Mouse (Mus musculus) gastrocnemius, postnatal 36 days (tissue): ENCODE data around the gene Phospho2. TPM values are rescaled to one million over a fixed set of nuclear protein-coding genes. Genes with fewer than 3 reads are reported as not detected.
A peak's percentile ranks its signal among the peaks of the same experiment; 100 is the strongest.
"Not testable (repeated sequence)": the region's sequence is repeated elsewhere in the genome, so short reads cannot be mapped to it uniquely, and the experiment has no call there.

Source experiments
- DNase-seq, 2 experiments: peaks; one replicate each; pipeline ENCODE4 v3.0.0; 2022
- intact Hi-C: fragments of 180-260 bp; cut with DNase I; formaldehyde crosslinking; loops from one replicate; pipeline ENCODE4 v1.15.1; 2025
- long read RNA-seq, 2 experiments: library from polyadenylated mRNA; stranded (forward); transcript quantifications; one replicate each; pipeline ENCODE4 v2.0.0; 2021
- total RNA-seq, 2 experiments: library from RNA; stranded (reverse); gene quantifications; 2 replicates each; pipeline ENCODE4 v1.2.3; 2021

Phospho2 gene
- total RNA-seq = 10 to 100 TPM; 16.6 to 17.0 TPM
- long read RNA-seq, experiment 1, transcript Phospho2-201 (4 exons, 2,260 nt) = major isoform, 22 of 34 reads
- long read RNA-seq, experiment 1, partial matches to known transcripts = 0 of 34 reads
- long read RNA-seq, experiment 1, other reads (novel, unspliced or antisense) = 6 of 34 reads
- long read RNA-seq, experiment 2, transcript Phospho2-201 (4 exons, 2,260 nt) = major isoform, 19 of 34 reads
- long read RNA-seq, experiment 2, partial matches to known transcripts = 0 of 34 reads
- long read RNA-seq, experiment 2, other reads (novel, unspliced or antisense) = 12 of 34 reads

- intact Hi-C loops = loop anchor here (5.0 kb wide), 1 partner anchor 157 kb away; no protein-coding TSS in a partner anchor
- peak; percentile 92 to 99 for DNase-seq
Measured at GRCm38 (mm10) chr2:69789429-69790069, at the start of gene Phospho2, which contains the start of gene Ccdc173. Gene Phospho2, plus strand, starts transcription at chr2:69789623. Gene Ccdc173, minus strand, starts transcription at chr2:69789575.

GRCm38 (mm10) chr2:69745091-69745490 is 44.3 kb upstream of the Phospho2 start:
- DNase-seq = no peak
- intact Hi-C loops = no loop called here

GRCm38 (mm10) chr2:69760980-69761379 is 28.4 kb upstream of the Phospho2 start:
- no peak for DNase-seq
- intact Hi-C loops = no loop called here

GRCm38 (mm10) chr2:69763340-69763739 is 26.1 kb upstream of the Phospho2 start:
- intact Hi-C loops = no loop called here
- no peak for DNase-seq

- DNase-seq = no peak
- intact Hi-C loops = no loop called here
Measured at GRCm38 (mm10) chr2:69764716-69765115, 24.7 kb upstream of the Phospho2 start.

DNA sequence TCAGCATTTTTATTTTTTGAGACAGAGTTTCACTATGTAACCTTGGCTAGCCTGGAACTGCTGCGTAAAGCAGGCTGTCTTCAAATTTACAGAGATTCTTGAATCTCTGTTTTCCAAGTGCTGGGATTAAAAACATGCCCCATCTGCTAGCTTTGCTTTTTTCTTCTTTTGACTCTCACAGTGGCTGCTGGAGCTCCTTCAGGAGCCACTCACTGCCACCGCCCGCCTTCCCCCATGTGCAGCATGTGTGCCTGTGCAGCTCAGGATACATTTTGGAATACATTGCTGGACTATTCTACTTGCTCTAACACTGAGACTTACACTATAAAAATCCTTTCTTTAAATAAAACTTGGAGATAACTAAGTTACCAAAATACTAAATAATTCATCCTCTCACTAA is 16.1 kb upstream of the Phospho2 start:
- DNase-seq = no peak
- intact Hi-C loops = no loop called here

DNA sequence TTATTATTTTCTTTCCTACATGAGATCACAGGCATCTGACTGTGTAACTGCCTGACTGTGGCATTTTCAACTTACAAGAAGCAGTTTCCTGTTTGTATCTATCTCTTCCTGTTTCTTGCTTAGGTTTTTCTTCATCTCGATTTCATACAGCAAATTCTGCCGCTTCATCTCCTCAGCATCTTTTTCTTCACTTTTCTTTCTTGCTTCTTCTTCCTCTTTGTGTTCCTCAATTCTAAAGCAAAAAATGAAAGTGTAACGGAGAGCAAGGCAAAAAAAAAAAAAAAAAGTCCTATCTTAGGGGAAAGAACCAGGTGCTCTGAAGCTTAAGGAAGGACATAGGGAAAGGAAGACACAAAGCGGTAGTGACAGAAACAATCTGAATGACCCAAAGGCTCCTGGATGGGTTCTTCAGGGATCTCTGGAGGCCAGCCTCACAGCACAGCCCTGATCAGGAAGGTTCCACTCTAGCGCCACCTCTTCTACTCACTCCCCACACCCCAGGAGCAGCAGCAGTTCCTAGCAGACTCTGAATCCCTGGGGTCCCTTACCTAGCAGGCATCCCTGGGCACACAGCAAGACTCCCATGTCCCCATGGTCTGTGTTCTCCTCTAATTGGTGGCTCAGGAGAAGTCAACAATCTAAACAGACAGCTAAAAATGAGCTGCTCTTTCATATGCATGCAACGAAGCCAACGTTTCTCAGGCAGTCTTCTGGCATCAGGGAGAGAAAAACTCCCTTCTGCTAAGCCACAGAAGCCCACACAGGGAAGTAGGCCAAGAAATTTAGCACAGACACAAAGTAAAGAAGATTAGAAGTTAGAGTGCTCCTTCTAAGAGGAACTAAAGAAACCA is 11.2 kb upstream of the Phospho2 start:
- DNase-seq = no peak
- intact Hi-C loops = loop anchor here (5.0 kb wide), 1 partner anchor 141 kb away; no protein-coding TSS in a partner anchor

- DNase-seq = no peak
- intact Hi-C loops = loop anchor here (5.0 kb wide), 1 partner anchor 142 kb away; no protein-coding TSS in a partner anchor
Measured at GRCm38 (mm10) chr2:69778836-69779177, 10.6 kb upstream of the Phospho2 start.

- DNase-seq = no peak
- intact Hi-C loops = loop anchor here (5.0 kb wide), 1 partner anchor 157 kb away; no protein-coding TSS in a partner anchor
Measured at GRCm38 (mm10) chr2:69788974-69789373, 449 bp upstream of the Phospho2 start.

GRCm38 (mm10) chr2:69790285-69790684 is 862 bp downstream of the Phospho2 start:
- intact Hi-C loops = no loop called here
- DNase-seq = peak; percentile 73 to 81

GRCm38 (mm10) chr2:69790722-69791121 is 1.3 kb downstream of the Phospho2 start:
- intact Hi-C loops = no loop called here

GRCm38 (mm10) chr2:69802911-69803312 is 13.5 kb downstream of the Phospho2 start:
- intact Hi-C loops = loop anchor here (5.0 kb wide), 1 partner anchor 149 kb away; no protein-coding TSS in a partner anchor

More at GRCm38 (mm10) chr2:69790722-69791121, 1.3 kb downstream of the Phospho2 start:
- no peak for DNase-seq

GRCm38 (mm10) chr2:69803756-69804155 is 14.3 kb downstream of the Phospho2 start:
- no peak for DNase-seq
- intact Hi-C loops = loop anchor here (5.0 kb wide), 1 partner anchor 149 kb away; no protein-coding TSS in a partner anchor

More at GRCm38 (mm10) chr2:69802911-69803312, 13.5 kb downstream of the Phospho2 start:
- peak; percentile 47 to 61 for DNase-seq

DNA sequence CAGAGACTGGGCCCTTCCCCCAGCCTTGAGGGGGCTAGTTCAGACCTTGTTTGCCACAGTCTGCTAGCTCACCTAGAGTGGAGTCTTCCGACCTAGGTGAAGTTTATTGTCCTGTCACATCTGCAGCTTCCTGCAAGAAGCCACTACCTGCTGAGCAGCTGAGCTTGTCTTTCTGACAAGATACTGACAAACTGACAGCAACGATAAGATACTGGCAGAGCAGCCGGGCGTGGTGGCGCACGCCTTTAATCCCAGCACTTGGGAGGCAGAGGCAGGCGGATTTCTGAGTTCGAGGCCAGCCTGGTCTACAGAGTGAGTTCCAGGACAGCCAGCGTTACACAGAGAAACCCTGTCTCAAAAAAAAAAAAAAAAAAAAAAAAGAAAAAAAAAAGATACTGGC is 15.2 kb downstream of the Phospho2 start:
- DNase-seq = not testable (repeated sequence)
- intact Hi-C loops = loop anchor here (5.0 kb wide), 1 partner anchor 148 kb away; no protein-coding TSS in a partner anchor

GRCm38 (mm10) chr2:69810169-69810568 is 20.7 kb downstream of the Phospho2 start:
- intact Hi-C loops = no loop called here
- DNase-seq = no peak

GRCm38 (mm10) chr2:69811349-69811748 is 21.9 kb downstream of the Phospho2 start:
- intact Hi-C loops = not testable (repeated sequence)

GRCm38 (mm10) chr2:69816575-69816974 is 27.2 kb downstream of the Phospho2 start:
- DNase-seq = no peak
- intact Hi-C loops = no loop called here

More at GRCm38 (mm10) chr2:69811349-69811748, 21.9 kb downstream of the Phospho2 start:
- not testable (repeated sequence) for DNase-seq

DNA sequence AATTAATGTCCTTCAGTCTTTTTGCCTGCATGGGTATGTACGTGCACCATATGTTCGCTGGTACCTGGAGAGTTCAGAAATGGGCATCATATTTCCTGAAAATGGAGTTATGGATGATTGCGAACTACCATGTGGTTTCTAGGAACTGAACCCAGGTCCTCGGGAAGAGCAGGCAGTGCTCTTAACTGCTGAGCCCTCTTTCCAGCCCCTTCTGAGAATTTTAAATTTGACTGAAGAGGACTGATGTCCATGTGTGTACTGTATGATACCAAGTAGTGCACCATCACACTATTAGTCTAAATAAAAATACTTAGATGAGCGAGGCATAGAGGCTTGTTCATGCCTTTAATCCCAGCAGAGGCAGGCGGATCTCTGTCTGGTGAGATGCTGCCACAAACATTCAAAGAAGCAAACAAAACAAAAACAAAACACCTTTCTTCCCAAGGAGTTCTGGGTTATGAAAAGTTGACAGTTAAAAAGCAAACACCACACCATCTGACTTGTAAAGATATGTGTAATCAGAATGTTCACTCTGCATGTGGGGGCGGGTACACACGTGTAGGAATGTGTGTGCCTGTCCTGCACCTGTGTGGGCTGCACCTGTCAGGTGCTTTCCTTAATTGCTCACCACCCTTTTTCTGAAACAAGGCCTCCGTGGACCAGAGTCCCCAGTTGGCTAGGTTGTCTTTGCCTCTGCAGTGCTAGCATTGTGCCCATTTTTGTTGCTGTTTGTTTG is 29.1 kb downstream of the Phospho2 start:
- no peak for DNase-seq
- intact Hi-C loops = no loop called here

- no peak for DNase-seq
- intact Hi-C loops = no loop called here
Measured at GRCm38 (mm10) chr2:69820201-69820600, 30.8 kb downstream of the Phospho2 start.

DNA sequence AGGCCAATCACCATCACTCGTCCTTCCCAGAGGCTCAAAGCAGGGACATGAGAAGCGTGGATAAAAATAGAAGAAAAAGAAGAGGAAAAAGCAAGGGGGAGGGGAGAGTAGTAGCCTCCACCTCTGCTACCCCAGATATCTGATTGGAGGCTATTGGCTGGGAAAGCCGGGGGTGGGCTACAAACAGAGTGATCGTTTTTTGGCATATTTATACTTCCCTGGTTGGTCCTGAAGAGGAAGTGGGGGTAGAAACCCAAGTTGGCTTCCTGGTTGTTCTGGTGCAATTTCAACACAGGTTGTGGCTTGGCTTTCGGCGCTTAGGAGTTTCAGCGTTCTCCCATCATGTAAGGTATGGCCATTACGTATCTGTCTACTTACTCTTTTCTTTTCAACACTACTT is 32.3 kb downstream of the Phospho2 start, which contains the start of gene Klhl23:
Klhl23 (plus strand) TSS at position 234 of the 400 bp plus-strand sequence.
- DNase-seq = no peak

More for the DNA sequence above, 32.3 kb downstream of the Phospho2 start, which contains the start of gene Klhl23:
- intact Hi-C loops = no loop called here
